8 mouse cellular contexts compared by ENCODE assay signal in the genomic region with DNA sequence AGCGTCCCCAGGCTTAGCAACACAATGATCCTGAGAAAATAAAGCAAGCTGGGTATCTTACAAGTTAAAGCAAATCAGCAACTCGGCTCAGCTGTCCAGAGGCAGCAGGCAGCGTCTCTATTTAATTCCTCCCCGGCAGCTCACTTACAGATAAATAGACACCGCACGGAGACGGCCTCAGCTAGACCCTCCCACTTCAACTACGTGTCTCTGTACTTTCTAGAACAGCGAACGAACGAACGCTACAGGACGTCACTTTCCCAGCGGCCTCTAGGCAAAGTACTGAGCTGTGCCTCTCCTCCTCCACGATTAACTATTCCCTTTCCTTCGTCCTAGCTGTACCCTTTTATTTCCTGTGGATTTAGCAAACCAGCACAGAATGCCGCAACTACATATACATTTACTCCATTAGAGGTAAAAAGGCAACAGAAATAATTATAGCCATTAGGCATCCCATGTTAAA. TPM values are rescaled to one million over a fixed set of nuclear protein-coding genes. Genes with fewer than 3 reads are reported as not detected.
DNase-seq lines count a peak whose midpoint lies in the region; ATAC-seq lines count a peak whose summit lies in the region.

No protein-coding gene starts in this region.

- no peaks in the 10 kb centered on the region for H3K9me3 ChIP-seq in hindbrain, embryonic 11.5 days (ENCODE audit: control insufficient read depth, low read length)

- H3K36me3 ChIP-seq in hindbrain, embryonic 11.5 days (ENCODE audit: control insufficient read depth, insufficient read depth, low read length): no peaks in the 10 kb centered on the region

- 2% methylated on average over 17 of the region's 17 CpGs for WGBS in hindbrain, embryonic 11.5 days

- no peak overlapping the region for H3K27ac ChIP-seq in hindbrain, embryonic 11.5 days (ENCODE audit: low read depth, low read length)

- H3K27me3 ChIP-seq in hindbrain, embryonic 11.5 days (ENCODE audit: control insufficient read depth, insufficient read depth, low read length): no peaks in the 10 kb centered on the region

- peak; percentile 97 for ATAC-seq in frontal cortex, adult (ENCODE audit: low TSS enrichment)
- ATAC-seq in hindbrain, embryonic 11.5 days (ENCODE audit: low FRiP score): peak; percentile 96

- peak overlapping the region; percentile 8; the same call in 1 of the 2 replicates for H3K9ac ChIP-seq in hindbrain, embryonic 11.5 days (ENCODE audit: low read depth, low read length)

- H3K4me3 ChIP-seq in hindbrain, embryonic 11.5 days (ENCODE audit: low read depth, low read length): peak overlapping the region; percentile 37

- peak; percentile 99 for DNase-seq in MEL-GATA-1-ER (ENCODE audit: extremely low read depth, low read depth)
- DNase-seq in cerebellum, adult 8-10 months: peak; percentile 74
- peak; percentile 81 for DNase-seq in hindbrain, embryonic 11.5 days (ENCODE audit: low spot score)
- peak; percentile 74 to 81 for DNase-seq in layer of hippocampus, postnatal 10 days (ENCODE audit: low spot score in 2 of 2)
- peak; percentile 93 for DNase-seq in lung, postnatal 10 days
- DNase-seq in ovary, postnatal 36 days (ENCODE audit: low spot score): peak; percentile 77
- DNase-seq in thymus, postnatal 25 days: peak; percentile 80

- H3K4me1 ChIP-seq in hindbrain, embryonic 11.5 days (replicated peaks; ENCODE audit: control insufficient read depth, insufficient read depth, low read length): no peaks in the 10 kb centered on the region

- H3K4me2 ChIP-seq in hindbrain, embryonic 11.5 days (replicated peaks; ENCODE audit: low read depth, low read length): peak overlapping the region; percentile 28

RNA-seq across cellular contexts. Expression of a gene that starts 16.4 kb away (rescaled TPM):
- 28.9 and 29.1 TPM in 2 replicates for polyA plus RNA-seq in hindbrain, embryonic 11.5 days (2014; fragmentation: Nextera tagmentation; extraction: Ambion mirVana)
- 10 to 100 TPM; 45.5 to 49.6 TPM for total RNA-seq in layer of hippocampus, postnatal 10 days (2021)

RNA-seq across cellular contexts. Expression of a gene that starts 16.6 kb away (rescaled TPM):
- 424 and 450 TPM in 2 replicates for polyA plus RNA-seq in hindbrain, embryonic 11.5 days (2014; fragmentation: Nextera tagmentation; extraction: Ambion mirVana)
- total RNA-seq in layer of hippocampus, postnatal 10 days (2021): 100 to 1,000 TPM; 136 to 139 TPM

RNA-seq across cellular contexts. Expression of a gene that starts 27.6 kb away (rescaled TPM):
- 3.1 and 5.0 TPM in 2 replicates for polyA plus RNA-seq in hindbrain, embryonic 11.5 days (2014; fragmentation: Nextera tagmentation; extraction: Ambion mirVana)
- 1 to 10 TPM; 1.3 to 2.8 TPM for total RNA-seq in layer of hippocampus, postnatal 10 days (2021)
